Mouse (Mus musculus) liver, embryonic 14.5 days (tissue): ENCODE measurements at regions not wholly inside any gene's neighbourhood (a gene's known extent, or its start where the extent isn't known, plus 50 kb on each side); places are given as distances from the start of the nearest gene placed in this dataset.

Experiments used
- ATAC-seq: fragments of 200-750 bp; cut with Nextera tagmentation; 2 replicates; pipeline ENCODE4 v1.8.0; 2017; ENCODE audit warnings: moderate number of reproducible peaks, mild to moderate bottlenecking, moderate library complexity; ENCODE audit not compliant: insufficient read depth
- DNase-seq, 3 experiments: peaks; one replicate each; pipeline ENCODE4 v3.0.0-alpha.2; 2012 to 2013; ENCODE audit warnings: low read depth in 3 of 3, low spot score in 3 of 3
- H3K27ac ChIP-seq: fragments of 300-500 bp; sonication (generic); 2 replicates; pipeline ENCODE4 v1.5.1; 2014; ENCODE audit warnings: moderate library complexity, mild to moderate bottlenecking, control low read depth, inconsistent platforms
- H3K27me3 ChIP-seq: fragments of 300-500 bp; sonication (generic); 2 replicates; pipeline ENCODE4 v1.6.1; 2014; ENCODE audit warnings: mild to moderate bottlenecking, low read length, moderate library complexity; ENCODE audit not compliant: control insufficient read depth, insufficient read depth
- H3K36me3 ChIP-seq: fragments of 300-500 bp; sonication (generic); replicated peaks from 2 replicates; pipeline ENCODE4 v1.6.1; 2014; ENCODE audit warnings: low read depth; ENCODE audit not compliant: control insufficient read depth, insufficient read depth
- H3K4me1 ChIP-seq, 2 experiments: fragments of 200-500 bp in 1 of 2; fragments of 300-500 bp in 1 of 2; sonication (generic) in 1 of 2; replicated peaks; 2 replicates each; pipeline ENCODE4 v1.6.1; 2012 to 2014; ENCODE audit warnings: antibody characterized with exemption in 1 of 2, inconsistent platforms in 1 of 2, low read length in 1 of 2; ENCODE audit not compliant: control insufficient read depth in 2 of 2, insufficient read depth in 2 of 2
- H3K4me2 ChIP-seq: fragments of 300-500 bp; sonication (generic); 2 replicates; pipeline ENCODE4 v1.6.1; 2014; ENCODE audit warnings: low read depth, mild to moderate bottlenecking, control low read depth, moderate library complexity
- H3K4me3 ChIP-seq, 2 experiments: fragments of 200-500 bp in 1 of 2; fragments of 300-500 bp in 1 of 2; sonication (generic) in 1 of 2; 2 replicates each; pipeline ENCODE4 v1.5.1; 2012 to 2014; ENCODE audit warnings: low read depth in 2 of 2, low read length in 2 of 2, mild to moderate bottlenecking in 2 of 2, control low read depth in 1 of 2, inconsistent platforms in 1 of 2, moderate library complexity in 1 of 2; ENCODE audit not compliant: insufficient read depth in 1 of 2
- H3K9ac ChIP-seq: fragments of 300-500 bp; sonication (generic); replicated peaks from 2 replicates; pipeline ENCODE4 v1.6.1; 2014; ENCODE audit warnings: mild to moderate bottlenecking, control low read depth, moderate library complexity
- H3K9me3 ChIP-seq: fragments of 300-500 bp; sonication (generic); 2 replicates; pipeline ENCODE4 v1.6.1; 2016; ENCODE audit warnings: low read length, mixed read lengths; ENCODE audit not compliant: control insufficient read depth
- CTCF ChIP-seq: IDR thresholded peaks from 2 replicates; pipeline ENCODE4 v1.5.1; 2016; ENCODE audit warnings: antibody characterized with exemption, low read depth, control low read depth
- EP300 ChIP-seq: IDR thresholded peaks from 2 replicates; pipeline ENCODE4 v1.6.1; 2016; ENCODE audit warnings: antibody characterized with exemption, low read depth
- WGBS: fragments of 180-500 bp; shearing (Covaris S2); extraction: QIAGEN DNeasy Blood & Tissue Kit; methylation state at CpG from one replicate; pipeline ENCODE4 v1.1.7; 2014; ENCODE audit not compliant: insufficient replicate concordance; 5-methylcytosine and 5-hydroxymethylcytosine counted together

GRCm38 (mm10) chr5:77581106-77581638, 173.3 kb upstream of the Igfbp7 start:
- Histone ChIP-seq H3K4me1 (no peaks in the 10 kb centered on the region), H3K4me2 (no peak overlapping the region), H3K27ac (no peak overlapping the region), H3K27me3 (no peaks in the 10 kb centered on the region), H3K9me3 (no peaks in the 10 kb centered on the region), H3K9ac (no peak overlapping the region), H3K4me3 (no peak overlapping the region), H3K36me3 (no peaks in the 10 kb centered on the region)
- TF ChIP-seq CTCF: no peak
- no peak for TF ChIP-seq EP300
- ATAC-seq: no peak
- 48% methylated on average over 6 of the region's 6 CpGs for WGBS
- DNase-seq: no peak

GRCm38 (mm10) chr5:77579826-77580745, 172.2 kb upstream of the Igfbp7 start:
- no peaks in the 10 kb centered on the region for H3K27me3 ChIP-seq
- H3K27ac ChIP-seq: no peak overlapping the region
- no peaks in the 10 kb centered on the region for H3K9me3 ChIP-seq
- 49% methylated on average over 20 of the region's 20 CpGs for WGBS
- DNase-seq (no peak), ATAC-seq (no peak)
- H3K4me3 ChIP-seq: no peak overlapping the region
- H3K9ac ChIP-seq: no peak overlapping the region
- no peaks in the 10 kb centered on the region for H3K36me3 ChIP-seq
- TF ChIP-seq CTCF: no peak
- no peak for TF ChIP-seq EP300
- no peaks in the 10 kb centered on the region for H3K4me1 ChIP-seq
- H3K4me2 ChIP-seq: no peak overlapping the region

- Histone ChIP-seq H3K9ac (no peak overlapping the region), H3K27me3 (no peaks in the 10 kb centered on the region), H3K9me3 (no peaks in the 10 kb centered on the region), H3K36me3 (no peaks in the 10 kb centered on the region), H3K4me2 (no peak overlapping the region), H3K4me1 (no peaks in the 10 kb centered on the region), H3K4me3 (no peak overlapping the region), H3K27ac (no peak overlapping the region)
- DNase-seq (no peak), ATAC-seq (no peak)
- WGBS: 70% methylated on average over 5 of the region's 5 CpGs
- TF ChIP-seq EP300: no peak
- TF ChIP-seq CTCF: no peak
These were observed 169.0 kb upstream of the Igfbp7 start for GRCm38 (mm10) chr5:77576881-77577280.

- no peaks in the 10 kb centered on the region for H3K4me1 ChIP-seq
- no peak for ATAC-seq
- no peaks in the 10 kb centered on the region for H3K9me3 ChIP-seq
- no peak for TF ChIP-seq EP300
- TF ChIP-seq CTCF: no peak
- H3K9ac ChIP-seq: no peak overlapping the region
- H3K27ac ChIP-seq: no peak overlapping the region
- 72% methylated on average over 8 of the region's 8 CpGs for WGBS
- DNase-seq: no peak
- no peak overlapping the region for H3K4me2 ChIP-seq
- H3K4me3 ChIP-seq: no peak overlapping the region
- no peaks in the 10 kb centered on the region for H3K27me3 ChIP-seq
- no peaks in the 10 kb centered on the region for H3K36me3 ChIP-seq
These were observed 167.9 kb upstream of the Igfbp7 start for GRCm38 (mm10) chr5:77575780-77576179.

- H3K4me1 ChIP-seq: no peaks in the 10 kb centered on the region
- DNase-seq: no peak
- H3K27ac ChIP-seq: no peak overlapping the region
- H3K4me3 ChIP-seq: no peak overlapping the region
- H3K27me3 ChIP-seq: no peaks in the 10 kb centered on the region
- TF ChIP-seq EP300 (no peak), CTCF (no peak)
- H3K36me3 ChIP-seq: no peaks in the 10 kb centered on the region
- 65% methylated on average over 9 of the region's 9 CpGs for WGBS
- no peak overlapping the region for H3K9ac ChIP-seq
- no peak for ATAC-seq
- H3K4me2 ChIP-seq: no peak overlapping the region
- H3K9me3 ChIP-seq: no peaks in the 10 kb centered on the region
These were observed 162.5 kb upstream of the Igfbp7 start for GRCm38 (mm10) chr5:77570364-77570763.
